Mouse (Mus musculus) lung, adult 2 months (tissue): Measurements from ENCODE around the gene Mansc1.

ENCODE experiments used
- CTCF ChIP-seq: fragments of 200-500 bp; IDR thresholded peaks from 2 replicates; pipeline ENCODE4 v1.5.1; 2011; ENCODE audit warnings: mild to moderate bottlenecking, low read length, control low read depth; ENCODE audit not compliant: insufficient read depth
- POLR2A ChIP-seq: fragments of 200-500 bp; IDR thresholded peaks from 2 replicates; pipeline ENCODE4 v1.6.1; 2011; ENCODE audit warnings: low read depth, mild to moderate bottlenecking, control low read depth, low read length, borderline replicate concordance; ENCODE audit errors: extremely low read depth

- TF ChIP-seq CTCF = no peak
- no peak for TF ChIP-seq POLR2A
Observed at GRCm38 (mm10) chr6:134630447-134630846, 1.8 kb downstream of the Mansc1 start.
